Mouse (Mus musculus) midbrain, postnatal 0 days (tissue): ENCODE results near the gene Pcca. TPM values are rescaled to one million over a fixed set of nuclear protein-coding genes. Genes with fewer than 3 reads are reported as not detected.
A peak's percentile ranks its signal among the peaks of the same experiment; 100 is the strongest.

Experiments
- ATAC-seq: fragments of 200-750 bp; cut with Nextera tagmentation; 2 replicates; pipeline ENCODE4 v1.8.0; 2017; ENCODE audit warnings: moderate number of reproducible peaks, mild to moderate bottlenecking, moderate TSS enrichment, moderate library complexity; ENCODE audit not compliant: low FRiP score
- DNase-seq: peaks from one replicate; pipeline ENCODE4 v3.0.0-alpha.2; 2015; ENCODE audit warnings: low spot score
- H3K27ac ChIP-seq: fragments of 300-500 bp; sonication (generic); 2 replicates; pipeline ENCODE4 v1.5.1; 2014; ENCODE audit warnings: low read depth, mild to moderate bottlenecking, low read length, mixed read lengths
- H3K27me3 ChIP-seq: fragments of 300-500 bp; sonication (generic); 2 replicates; pipeline ENCODE4 v1.6.1; 2014; ENCODE audit warnings: low read length, control low read depth, mixed read lengths; ENCODE audit not compliant: insufficient read depth
- H3K36me3 ChIP-seq: fragments of 300-500 bp; sonication (generic); 2 replicates; pipeline ENCODE4 v1.6.1; 2014; ENCODE audit warnings: low read length, control low read depth, mixed read lengths; ENCODE audit not compliant: insufficient read depth
- H3K4me1 ChIP-seq: fragments of 300-500 bp; sonication (generic); 2 replicates; pipeline ENCODE4 v1.6.1; 2014; ENCODE audit warnings: mild to moderate bottlenecking, control low read depth, antibody characterized with exemption, low read length, mixed read lengths; ENCODE audit not compliant: insufficient read depth
- H3K4me2 ChIP-seq: fragments of 300-500 bp; sonication (generic); 2 replicates; pipeline ENCODE4 v1.6.1; 2014; ENCODE audit warnings: low read depth, mild to moderate bottlenecking, low read length, mixed read lengths; ENCODE audit not compliant: poor library complexity, severe bottlenecking
- H3K4me3 ChIP-seq: fragments of 300-500 bp; sonication (generic); 2 replicates; pipeline ENCODE4 v1.5.1; 2014; ENCODE audit warnings: low read depth, mild to moderate bottlenecking, low read length, moderate library complexity
- H3K9ac ChIP-seq: fragments of 300-500 bp; sonication (generic); replicated peaks from 2 replicates; pipeline ENCODE4 v1.6.1; 2014; ENCODE audit warnings: mild to moderate bottlenecking, low read length, moderate library complexity, mixed read lengths; ENCODE audit not compliant: poor library complexity, severe bottlenecking
- H3K9me3 ChIP-seq: fragments of 300-500 bp; sonication (generic); 2 replicates; pipeline ENCODE4 v1.6.1; 2016; ENCODE audit warnings: low read length, control low read depth
- CTCF ChIP-seq: IDR thresholded peaks from 2 replicates; pipeline ENCODE4 v1.5.1; 2016; ENCODE audit warnings: antibody characterized with exemption, mild to moderate bottlenecking
- WGBS: fragments of 180-500 bp; shearing (Covaris S2); extraction: QIAGEN DNeasy Blood & Tissue Kit; methylation state at CpG from one replicate; pipeline ENCODE4 v1.1.7; 2014; 5-methylcytosine and 5-hydroxymethylcytosine counted together
- polyA plus RNA-seq: library from polyadenylated mRNA; unstranded; fragments of >200 nt; fragmentation: Nextera tagmentation; extraction: Ambion mirVana; gene quantifications from 2 replicates; pipeline ENCODE4 v1.2.1, GENCODE M21; 2015
- total RNA-seq: library from RNA; depleted of rRNA; stranded (reverse); fragments of >200 nt; gene quantifications from 2 replicates; pipeline ENCODE4 v1.2.3, GENCODE M21; 2014

The Pcca gene
- total and polyA plus RNA-seq, 2 experiments from 2014 or later = 16.7 to 27.2 TPM

GRCm38 (mm10) chr14:122891470-122891968 lies 357.4 kb downstream of the Pcca start:
- DNase-seq (no peak), ATAC-seq (no peak; the same call in 1 of the 2 replicates)
- Histone ChIP-seq H3K36me3 (peaks cover 3% of the 10 kb centered on the region; the same call in 1 of the 2 replicates), H3K9me3 (no peaks in the 10 kb centered on the region), H3K4me1 (no peaks in the 10 kb centered on the region), H3K9ac (no peak overlapping the region), H3K27ac (no peak overlapping the region), H3K27me3 (no peaks in the 10 kb centered on the region), H3K4me2 (no peak overlapping the region), H3K4me3 (no peak overlapping the region)
- WGBS = 95% methylated on average over 12 of the region's 12 CpGs
- no peak for TF ChIP-seq CTCF

- DNase-seq (no peak), ATAC-seq (no peak)
- no peak for TF ChIP-seq CTCF
- H3K9ac ChIP-seq = no peak overlapping the region
- no peak overlapping the region for H3K4me3 ChIP-seq
- H3K4me2 ChIP-seq = no peak overlapping the region
- no peaks in the 10 kb centered on the region; the same call in 1 of the 2 replicates for H3K36me3 ChIP-seq
- H3K9me3 ChIP-seq = no peaks in the 10 kb centered on the region
- 97% methylated on average over 1 of the region's 1 CpGs for WGBS
- no peak overlapping the region for H3K27ac ChIP-seq
- H3K4me1 ChIP-seq = 0 out of 2 replicates have a peak, but pooled peaks cover 2% of the 10 kb centered on the region
- no peaks in the 10 kb centered on the region for H3K27me3 ChIP-seq
Measured at GRCm38 (mm10) chr14:122896106-122896505, 362.0 kb downstream of the Pcca start.

GRCm38 (mm10) chr14:122898550-122898949 lies 364.4 kb downstream of the Pcca start:
- H3K9ac ChIP-seq = no peak overlapping the region
- no peaks in the 10 kb centered on the region for H3K9me3 ChIP-seq
- no peak overlapping the region for H3K4me3 ChIP-seq
- peak; percentile 20; the same call in 1 of the 2 replicates for TF ChIP-seq CTCF
- ATAC-seq = no peak
- H3K27me3 ChIP-seq = no peaks in the 10 kb centered on the region
- 0 out of 2 replicates have a peak, but pooled peaks cover 2% of the 10 kb centered on the region for H3K4me1 ChIP-seq
- no peaks in the 10 kb centered on the region for H3K36me3 ChIP-seq
- no peak for DNase-seq
- no peak overlapping the region for H3K4me2 ChIP-seq
- no peak overlapping the region for H3K27ac ChIP-seq

GRCm38 (mm10) chr14:122900679-122901078 lies 366.6 kb downstream of the Pcca start:
- H3K4me1 ChIP-seq = 0 out of 2 replicates have a peak, but pooled peaks cover 2% of the 10 kb centered on the region
- no peak overlapping the region for H3K9ac ChIP-seq
- no peak overlapping the region for H3K4me3 ChIP-seq
- H3K27me3 ChIP-seq = no peaks in the 10 kb centered on the region
- ATAC-seq (no peak), DNase-seq (no peak)
- H3K9me3 ChIP-seq = no peaks in the 10 kb centered on the region
- no peak overlapping the region for H3K27ac ChIP-seq
- no peak for TF ChIP-seq CTCF
- no peaks in the 10 kb centered on the region for H3K36me3 ChIP-seq
- no peak overlapping the region for H3K4me2 ChIP-seq

- WGBS = 71% methylated on average over 3 of the region's 3 CpGs
- peak; percentile 69 for TF ChIP-seq CTCF
- H3K4me2 ChIP-seq = no peak overlapping the region
- H3K4me3 ChIP-seq = no peak overlapping the region
- H3K36me3 ChIP-seq = no peaks in the 10 kb centered on the region
- no peak overlapping the region for H3K9ac ChIP-seq
- DNase-seq (no peak), ATAC-seq (no peak)
- no peak overlapping the region for H3K27ac ChIP-seq
- H3K4me1 ChIP-seq = 0 out of 2 replicates have a peak, but pooled peaks cover 2% of the 10 kb centered on the region
- H3K27me3 ChIP-seq = no peaks in the 10 kb centered on the region
- no peaks in the 10 kb centered on the region for H3K9me3 ChIP-seq
Measured at GRCm38 (mm10) chr14:122901177-122901576, 367.1 kb downstream of the Pcca start.

DNA sequence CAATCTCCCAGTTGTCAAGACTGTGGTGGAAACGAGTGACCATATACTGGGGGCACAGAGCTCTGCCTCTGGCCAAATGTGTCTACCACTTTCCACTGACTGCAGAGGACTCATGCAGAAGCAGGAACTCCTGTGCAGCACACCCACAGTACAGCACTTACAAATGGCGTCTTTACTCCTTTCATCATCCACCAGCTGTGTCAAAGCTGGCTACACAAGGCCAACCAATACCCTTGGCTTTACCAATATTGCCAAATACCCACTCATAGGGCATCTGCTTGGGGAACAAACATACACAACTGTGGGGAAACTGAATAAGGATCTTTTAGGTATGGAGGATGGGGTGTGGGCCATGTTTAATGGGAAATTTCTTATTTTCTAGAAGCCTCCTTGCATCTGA lies 367.6 kb downstream of the Pcca start:
- 0 out of 2 replicates have a peak, but pooled peaks cover 2% of the 10 kb centered on the region for H3K4me1 ChIP-seq
- ATAC-seq = no peak
- no peaks in the 10 kb centered on the region for H3K27me3 ChIP-seq
- DNase-seq = no peak
- no peak overlapping the region for H3K9ac ChIP-seq
- 91% methylated on average over 2 of the region's 2 CpGs for WGBS
- no peak overlapping the region for H3K27ac ChIP-seq
- no peak overlapping the region for H3K4me3 ChIP-seq
- no peak for TF ChIP-seq CTCF
- H3K36me3 ChIP-seq = no peaks in the 10 kb centered on the region
- H3K4me2 ChIP-seq = no peak overlapping the region
- no peaks in the 10 kb centered on the region for H3K9me3 ChIP-seq
